Mouse (Mus musculus): ENCODE measurements around the gene Mrpl51. TPM values are rescaled to one million over a fixed set of nuclear protein-coding genes. Genes with fewer than 3 reads are reported as not detected.
A peak's percentile ranks its signal among the peaks of the same experiment; 100 is the strongest.

Mrpl51 gene
- polyA plus RNA-seq, 1 experiment from 2014 or later, result 202 TPM

GRCm38 (mm10) chr6:125210436-125210835 lies 18.8 kb downstream of the Mrpl51 start:
- 76% methylated on average over 1 of the region's 1 CpGs for WGBS
- Histone ChIP-seq H3K9ac (no peak overlapping the region), H3K36me3 (ENCODE audit: poor library complexity, severe bottlenecking) (no peaks in the 10 kb centered on the region), H3K27ac (no peak overlapping the region), H3K4me2 (no peak overlapping the region), H3K4me1 (no peaks in the 10 kb centered on the region), H3K9me3 (replicated peaks) (no peaks in the 10 kb centered on the region), H3K4me3 (no peak overlapping the region), H3K27me3 (peaks cover 17% of the 10 kb centered on the region)
- no peak for ATAC-seq

- Histone ChIP-seq H3K27me3 (peaks cover 23% of the 10 kb centered on the region), H3K27ac (no peak overlapping the region), H3K9me3 (replicated peaks) (no peaks in the 10 kb centered on the region), H3K4me1 (peaks cover 9% of the 10 kb centered on the region; the same call in 1 of the 2 replicates), H3K36me3 (ENCODE audit: poor library complexity, severe bottlenecking) (no peaks in the 10 kb centered on the region), H3K4me3 (no peak overlapping the region), H3K9ac (no peak overlapping the region), H3K4me2 (no peak overlapping the region)
- WGBS, result 58% methylated on average over 2 of the region's 2 CpGs
- ATAC-seq, result no peak
These were observed 21.0 kb downstream of the Mrpl51 start for GRCm38 (mm10) chr6:125212621-125213020.

- Histone ChIP-seq H3K4me2 (no peak overlapping the region), H3K9ac (no peak overlapping the region), H3K27me3 (peaks cover 23% of the 10 kb centered on the region), H3K4me1 (peaks cover 9% of the 10 kb centered on the region; the same call in 1 of the 2 replicates), H3K36me3 (ENCODE audit: poor library complexity, severe bottlenecking) (no peaks in the 10 kb centered on the region), H3K27ac (no peak overlapping the region), H3K4me3 (no peak overlapping the region), H3K9me3 (replicated peaks) (no peaks in the 10 kb centered on the region)
- WGBS, result 77% methylated on average over 6 of the region's 6 CpGs
- ATAC-seq, result no peak
These were observed 21.5 kb downstream of the Mrpl51 start for GRCm38 (mm10) chr6:125213129-125213528.

GRCm38 (mm10) chr6:125213715-125214114 lies 22.1 kb downstream of the Mrpl51 start:
- ATAC-seq, result no peak
- no peak overlapping the region for H3K27ac ChIP-seq

GRCm38 (mm10) chr6:125215148-125215954 lies 23.8 kb downstream of the Mrpl51 start, which contains the start of gene Vamp1:
Gene Vamp1, plus strand, starts transcription at chr6:125215551.
- Histone ChIP-seq H3K4me1 (peaks cover 9% of the 10 kb centered on the region; the same call in 1 of the 2 replicates), H3K4me3 (peak within 1 kb of the TSS; percentile 71), H3K36me3 (ENCODE audit: poor library complexity, severe bottlenecking) (no peaks in the 10 kb centered on the region), H3K27me3 (peaks cover 23% of the 10 kb centered on the region), H3K9ac (peak within 1 kb of the TSS; percentile 84), H3K4me2 (peak within 1 kb of the TSS; percentile 95), H3K9me3 (replicated peaks) (no peaks in the 10 kb centered on the region), H3K27ac (peak within 1 kb of the TSS; percentile 65)
- under 1% methylated on average over 48 of the region's 48 CpGs for WGBS
- ATAC-seq, result peak; percentile 97

More at GRCm38 (mm10) chr6:125213715-125214114, 22.1 kb downstream of the Mrpl51 start:
- Histone ChIP-seq H3K9me3 (replicated peaks) (no peaks in the 10 kb centered on the region), H3K4me1 (peaks cover 9% of the 10 kb centered on the region; the same call in 1 of the 2 replicates), H3K9ac (no peak overlapping the region), H3K36me3 (ENCODE audit: poor library complexity, severe bottlenecking) (no peaks in the 10 kb centered on the region), H3K4me2 (no peak overlapping the region), H3K27me3 (peaks cover 23% of the 10 kb centered on the region), H3K4me3 (no peak overlapping the region)
- WGBS, result 78% methylated on average over 6 of the region's 6 CpGs

GRCm38 (mm10) chr6:125216898-125217297 lies 25.3 kb downstream of the Mrpl51 start:
- peak overlapping the region; percentile 95; the same call in 1 of the 2 replicates for H3K4me2 ChIP-seq

GRCm38 (mm10) chr6:125217899-125218298 lies 26.3 kb downstream of the Mrpl51 start:
- no peaks in the 10 kb centered on the region for H3K36me3 ChIP-seq (ENCODE audit: poor library complexity, severe bottlenecking)
- no peak overlapping the region for H3K4me3 ChIP-seq
- no peak overlapping the region for H3K27ac ChIP-seq
- no peak overlapping the region for H3K9ac ChIP-seq
- H3K4me1 ChIP-seq, result peaks cover 9% of the 10 kb centered on the region; the same call in 1 of the 2 replicates
- 92% methylated on average over 11 of the region's 11 CpGs for WGBS
- H3K4me2 ChIP-seq, result no peak overlapping the region
- peaks cover 19% of the 10 kb centered on the region for H3K27me3 ChIP-seq
- no peak for ATAC-seq
- H3K9me3 ChIP-seq (replicated peaks), result no peaks in the 10 kb centered on the region

More at GRCm38 (mm10) chr6:125216898-125217297, 25.3 kb downstream of the Mrpl51 start:
- Histone ChIP-seq H3K4me3 (no peak overlapping the region), H3K27ac (no peak overlapping the region), H3K27me3 (peaks cover 19% of the 10 kb centered on the region), H3K4me1 (peaks cover 9% of the 10 kb centered on the region; the same call in 1 of the 2 replicates), H3K9me3 (replicated peaks) (no peaks in the 10 kb centered on the region), H3K9ac (no peak overlapping the region), H3K36me3 (ENCODE audit: poor library complexity, severe bottlenecking) (no peaks in the 10 kb centered on the region)
- WGBS, result 80% methylated on average over 2 of the region's 2 CpGs
- no peak for ATAC-seq

- Histone ChIP-seq H3K9ac (no peak overlapping the region), H3K9me3 (replicated peaks) (no peaks in the 10 kb centered on the region), H3K4me2 (no peak overlapping the region), H3K27ac (no peak overlapping the region), H3K4me1 (peaks cover 9% of the 10 kb centered on the region; the same call in 1 of the 2 replicates), H3K36me3 (ENCODE audit: poor library complexity, severe bottlenecking) (no peaks in the 10 kb centered on the region), H3K27me3 (peaks cover 9% of the 10 kb centered on the region), H3K4me3 (no peak overlapping the region)
- no peak for ATAC-seq
- 81% methylated on average over 4 of the region's 4 CpGs for WGBS
These were observed 27.4 kb downstream of the Mrpl51 start for GRCm38 (mm10) chr6:125218963-125219362.

- no peak for ATAC-seq
- Histone ChIP-seq H3K36me3 (ENCODE audit: poor library complexity, severe bottlenecking) (0 out of 2 replicates have a peak, but pooled peaks cover 4% of the 10 kb centered on the region), H3K4me3 (no peak overlapping the region), H3K9me3 (replicated peaks) (no peaks in the 10 kb centered on the region), H3K4me1 (0 out of 2 replicates have a peak, but pooled peaks cover 4% of the 10 kb centered on the region), H3K27ac (no peak overlapping the region), H3K27me3 (peaks cover 6% of the 10 kb centered on the region; the same call in 1 of the 2 replicates), H3K4me2 (no peak overlapping the region), H3K9ac (0 out of 2 replicates have a peak overlapping the region, but pooled peaks have one; percentile 37)
- 93% methylated on average over 20 of the region's 20 CpGs for WGBS
These were observed 29.6 kb downstream of the Mrpl51 start for GRCm38 (mm10) chr6:125221115-125221745.

GRCm38 (mm10) chr6:125222146-125222545 lies 30.5 kb downstream of the Mrpl51 start:
- H3K4me2 ChIP-seq, result no peak overlapping the region
- H3K36me3 ChIP-seq (ENCODE audit: poor library complexity, severe bottlenecking), result 0 out of 2 replicates have a peak, but pooled peaks cover 4% of the 10 kb centered on the region
- H3K4me3 ChIP-seq, result no peak overlapping the region
- no peaks in the 10 kb centered on the region for H3K9me3 ChIP-seq (replicated peaks)
- no peak overlapping the region for H3K27ac ChIP-seq
- no peaks in the 10 kb centered on the region for H3K4me1 ChIP-seq
- WGBS, result 64% methylated on average over 2 of the region's 2 CpGs
- no peak overlapping the region for H3K9ac ChIP-seq
- H3K27me3 ChIP-seq, result peaks cover under 1% of the 10 kb centered on the region; the same call in 1 of the 2 replicates
- ATAC-seq, result no peak

GRCm38 (mm10) chr6:125222577-125222976 lies 31.0 kb downstream of the Mrpl51 start:
- H3K27me3 ChIP-seq, result no peaks in the 10 kb centered on the region
- 92% methylated on average over 3 of the region's 3 CpGs for WGBS

More at GRCm38 (mm10) chr6:125222577-125222976, 31.0 kb downstream of the Mrpl51 start:
- Histone ChIP-seq H3K4me2 (no peak overlapping the region), H3K4me3 (no peak overlapping the region), H3K36me3 (ENCODE audit: poor library complexity, severe bottlenecking) (0 out of 2 replicates have a peak, but pooled peaks cover 4% of the 10 kb centered on the region), H3K4me1 (no peaks in the 10 kb centered on the region), H3K9ac (no peak overlapping the region), H3K9me3 (replicated peaks) (no peaks in the 10 kb centered on the region), H3K27ac (no peak overlapping the region)
- no peak for ATAC-seq

All from forebrain, embryonic 13.5 days (tissue).